Mouse (Mus musculus) G1E (cell line): Measurements from ENCODE around the gene C9orf72. TPM values are rescaled to one million over a fixed set of nuclear protein-coding genes. Genes with fewer than 3 reads are reported as not detected.
"Not testable (repeated sequence)": the region's sequence is repeated elsewhere in the genome, so short reads cannot be mapped to it uniquely, and the experiment has no call there.

ENCODE experiments used
- ATAC-seq: 2 replicates; pipeline ENCODE4 v1.8.0; 2016; ENCODE audit warnings: mild to moderate bottlenecking; ENCODE audit not compliant: insufficient number of reproducible peaks, poor library complexity, low FRiP score, severe bottlenecking; ENCODE audit errors: extremely low read depth
- DNase-seq: peaks from one replicate; pipeline ENCODE4 v3.0.0; 2012; ENCODE audit warnings: low spot score
- H3K27me3 ChIP-seq: 2 replicates; pipeline ENCODE4 v1.6.1; 2012; ENCODE audit warnings: mild to moderate bottlenecking, low read length, inconsistent platforms; ENCODE audit not compliant: insufficient read depth
- H3K36me3 ChIP-seq: replicated peaks from 2 replicates; pipeline ENCODE3; 2012; ENCODE audit warnings: mild to moderate bottlenecking, inconsistent platforms
- H3K4me1 ChIP-seq: 2 replicates; pipeline ENCODE4 v1.6.1; 2012; ENCODE audit warnings: low read depth, low read length, inconsistent platforms, mixed read lengths; ENCODE audit not compliant: insufficient read depth
- H3K4me3 ChIP-seq: 2 replicates; pipeline ENCODE4 v1.5.1; 2012; ENCODE audit warnings: low read depth, mild to moderate bottlenecking, inconsistent platforms, low read length, moderate library complexity, mixed read lengths
- H3K9me3 ChIP-seq: replicated peaks from 2 replicates; pipeline ENCODE4 v1.6.1; 2012; ENCODE audit warnings: inconsistent platforms
- CTCF ChIP-seq: IDR thresholded peaks from 2 replicates; pipeline ENCODE4 v1.5.1; 2012; ENCODE audit warnings: low read depth, low read length, inconsistent platforms, mixed read lengths
- GATA1 ChIP-seq: IDR thresholded peaks from 2 replicates; pipeline ENCODE4 v1.6.1; 2012; ENCODE audit warnings: borderline replicate concordance, low read length, inconsistent platforms, mixed read lengths
- GATA2 ChIP-seq: IDR thresholded peaks from 2 replicates; pipeline ENCODE4 v1.6.1; 2012; ENCODE audit warnings: low read depth, low read length, inconsistent platforms, borderline replicate concordance
- POLR2AphosphoS5 ChIP-seq: IDR thresholded peaks from 2 replicates; pipeline ENCODE4 v1.6.1; 2012; ENCODE audit warnings: low read depth, low read length, inconsistent platforms; ENCODE audit not compliant: insufficient replicate concordance
- TAL1 ChIP-seq: conservative IDR thresholded peaks from 2 replicates; pipeline ENCODE4 v1.6.1; 2012; ENCODE audit warnings: low read depth, low read length, inconsistent platforms, mixed read lengths
- polyA plus RNA-seq: library from polyadenylated mRNA; stranded (reverse); fragments of >175 nt; gene quantifications from 2 replicates; pipeline ENCODE4 v1.2.3, GENCODE M21; 2012
- total RNA-seq, 2 experiments: library from RNA; stranded (forward) in 1 of 2; stranded (reverse) in 1 of 2; fragments of 200-1000 nt in 1 of 2; fragments of >200 nt in 1 of 2; fragmentation: Nextera tagmentation in 1 of 2; gene quantifications; 2 replicates each; pipeline ENCODE4 v1.2.3; 2014 to 2017

C9orf72 gene
- 17.4 and 21.7 TPM in 2 replicates for total RNA-seq (2014; fragmentation: Nextera tagmentation)
- 13.6 and 17.5 TPM in 2 replicates for total RNA-seq (2017)
- 0.10 and 0.18 TPM in 2 replicates for polyA plus RNA-seq

DNA sequence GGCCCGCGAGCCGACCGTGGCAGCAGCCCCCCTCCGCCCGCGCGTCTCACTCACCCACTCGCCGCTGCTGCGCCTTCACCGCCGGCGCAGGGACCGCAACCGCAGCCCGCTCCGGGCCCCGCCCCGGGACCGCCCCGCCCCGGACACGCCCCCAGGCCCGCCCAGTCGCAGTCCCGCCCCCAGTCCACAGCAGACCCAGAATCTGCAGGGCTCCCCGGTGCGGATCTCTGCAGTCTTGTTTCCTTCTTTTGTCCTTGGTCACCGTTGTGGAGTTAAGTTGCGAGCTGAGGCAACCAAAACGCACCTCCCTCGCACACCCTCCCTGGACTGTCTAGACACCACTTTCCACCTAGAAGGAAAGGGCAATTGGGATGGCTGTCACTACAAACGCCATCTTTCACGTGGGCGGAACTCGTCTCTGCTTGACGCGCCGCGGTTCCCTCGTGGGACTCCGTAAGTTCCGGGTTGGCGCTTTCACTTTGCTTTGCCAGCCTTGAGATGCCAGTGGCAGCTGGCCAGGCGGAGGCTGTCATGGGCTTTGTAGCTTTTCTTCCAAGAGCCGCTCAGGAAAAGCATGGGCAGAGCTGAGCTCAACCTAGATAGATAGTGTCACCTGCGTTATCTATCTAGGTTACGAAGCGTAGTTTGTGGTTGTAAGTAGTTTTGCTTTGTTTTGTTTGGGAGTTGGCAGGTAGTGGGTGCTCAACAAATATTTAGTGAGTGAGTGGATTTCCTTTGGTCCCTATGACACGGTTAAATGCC lies at the start of gene C9orf72:
Gene C9orf72 (minus strand): TSS at position 442 of the 762 bp plus-strand sequence.
- DNase-seq (peak; percentile 69), ATAC-seq (peak; percentile 90)
- H3K4me1 ChIP-seq: peaks cover 25% of the 10 kb centered on the region
- no peak for TF ChIP-seq TAL1
- no peak for TF ChIP-seq CTCF
- TF ChIP-seq GATA2: no peak
- TF ChIP-seq POLR2AphosphoS5: no peak
- no peak for TF ChIP-seq GATA1
- H3K36me3 ChIP-seq: peaks cover 5% of the 10 kb centered on the region
- no peaks in the 10 kb centered on the region for H3K27me3 ChIP-seq
- H3K4me3 ChIP-seq: peak within 1 kb of the TSS; percentile 82
- H3K9me3 ChIP-seq: no peaks in the 10 kb centered on the region

DNA sequence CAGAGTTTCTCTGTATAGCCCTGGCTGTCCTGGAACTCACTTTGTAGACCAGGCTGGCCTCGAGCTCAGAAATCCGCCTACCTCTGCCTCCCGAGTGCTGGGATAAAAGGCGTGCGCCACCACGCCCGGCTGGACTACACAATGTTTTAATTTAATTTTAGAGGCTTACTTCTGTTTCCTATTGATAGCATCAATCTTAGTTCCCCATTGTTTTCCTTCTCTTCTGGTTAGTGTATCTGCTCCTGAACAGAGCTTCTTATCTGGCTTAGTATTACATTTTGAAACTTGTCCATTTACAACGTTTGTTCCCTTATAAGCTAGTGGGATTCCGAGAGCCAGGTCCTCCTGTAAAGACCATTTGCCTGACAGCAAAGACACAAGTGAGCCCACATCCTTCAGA lies 33.0 kb upstream of the C9orf72 start:
- DNase-seq (no peak), ATAC-seq (peak; percentile 54)
- Histone ChIP-seq H3K27me3 (no peaks in the 10 kb centered on the region), H3K9me3 (no peaks in the 10 kb centered on the region), H3K4me3 (no peak overlapping the region), H3K4me1 (no peaks in the 10 kb centered on the region), H3K36me3 (no peaks in the 10 kb centered on the region)
- TF ChIP-seq GATA1 (no peak), TAL1 (no peak), GATA2 (no peak), CTCF (no peak), POLR2AphosphoS5 (no peak)

DNA sequence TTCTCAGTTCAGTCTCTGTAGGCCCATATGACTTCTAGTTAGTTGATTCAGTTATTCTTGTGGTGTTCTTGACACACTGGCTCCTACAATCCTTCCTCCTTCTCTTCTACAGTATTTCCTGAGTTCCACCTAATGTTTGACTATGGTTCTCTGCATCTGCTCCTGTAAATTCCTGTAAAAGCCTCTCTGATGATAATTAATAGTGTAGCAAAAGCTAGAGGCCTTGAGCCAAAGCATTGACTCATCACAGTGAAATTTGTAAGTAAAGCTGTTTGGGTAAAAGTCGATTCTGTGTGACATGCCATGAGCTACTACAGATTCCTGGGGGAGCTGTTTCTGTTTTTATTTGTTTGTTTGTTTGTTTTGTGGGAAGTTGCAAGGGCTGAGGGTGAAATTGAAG lies 18.0 kb upstream of the C9orf72 start:
- Histone ChIP-seq H3K4me3 (no peak overlapping the region), H3K27me3 (peaks cover 6% of the 10 kb centered on the region; the same call in 1 of the 2 replicates), H3K4me1 (no peaks in the 10 kb centered on the region), H3K36me3 (no peaks in the 10 kb centered on the region), H3K9me3 (no peaks in the 10 kb centered on the region)
- DNase-seq: no peak
- no peak for ATAC-seq
- TF ChIP-seq CTCF (no peak), GATA1 (no peak), GATA2 (no peak), POLR2AphosphoS5 (no peak), TAL1 (no peak)

DNA sequence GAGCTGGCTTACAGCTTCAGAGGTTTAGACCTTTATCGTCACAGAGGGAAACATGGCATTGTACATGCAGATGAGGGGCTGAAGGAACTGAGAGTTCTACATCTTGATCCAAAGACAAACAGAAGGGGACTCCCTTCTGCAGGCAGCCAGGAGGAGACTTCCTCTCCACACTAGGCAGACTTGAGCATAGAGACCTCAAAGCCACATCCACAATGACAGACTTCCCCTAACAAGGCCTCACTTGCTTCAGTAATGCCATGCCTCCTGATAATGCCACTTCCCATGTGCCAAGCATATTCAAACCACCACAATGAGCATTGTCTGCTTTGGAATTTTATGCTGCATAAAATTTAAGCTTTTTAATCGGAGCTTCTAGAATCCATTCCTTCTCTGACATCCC lies 15.8 kb upstream of the C9orf72 start:
- Histone ChIP-seq H3K4me3 (no peak overlapping the region), H3K27me3 (peaks cover 2% of the 10 kb centered on the region; the same call in 1 of the 2 replicates), H3K36me3 (no peaks in the 10 kb centered on the region), H3K9me3 (no peaks in the 10 kb centered on the region), H3K4me1 (peaks cover 3% of the 10 kb centered on the region; the same call in 1 of the 2 replicates)
- no peak for ATAC-seq
- DNase-seq: no peak
- TF ChIP-seq POLR2AphosphoS5: no peak
- TF ChIP-seq GATA1: no peak
- TF ChIP-seq CTCF: no peak
- no peak for TF ChIP-seq TAL1
- no peak for TF ChIP-seq GATA2

DNA sequence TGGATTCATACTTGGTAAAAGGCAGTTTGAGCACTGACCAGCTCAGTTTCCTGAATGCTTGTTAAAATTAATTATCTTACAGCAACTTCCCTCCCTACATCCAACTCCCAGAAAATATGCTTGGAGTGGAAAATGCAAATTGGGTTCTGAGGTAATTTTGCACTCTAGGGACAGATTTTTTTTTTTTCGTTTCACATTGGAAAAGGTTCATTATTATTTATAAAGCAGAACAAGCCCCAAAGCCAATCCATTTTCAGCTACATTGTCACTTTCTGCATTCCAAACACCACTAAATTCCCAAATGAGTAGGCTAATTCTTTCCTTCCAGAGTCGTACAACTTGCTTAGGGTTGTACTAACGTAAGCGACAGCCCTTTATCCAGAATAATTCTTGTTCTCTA lies 12.7 kb upstream of the C9orf72 start:
- ATAC-seq: no peak
- no peaks in the 10 kb centered on the region for H3K36me3 ChIP-seq

DNA sequence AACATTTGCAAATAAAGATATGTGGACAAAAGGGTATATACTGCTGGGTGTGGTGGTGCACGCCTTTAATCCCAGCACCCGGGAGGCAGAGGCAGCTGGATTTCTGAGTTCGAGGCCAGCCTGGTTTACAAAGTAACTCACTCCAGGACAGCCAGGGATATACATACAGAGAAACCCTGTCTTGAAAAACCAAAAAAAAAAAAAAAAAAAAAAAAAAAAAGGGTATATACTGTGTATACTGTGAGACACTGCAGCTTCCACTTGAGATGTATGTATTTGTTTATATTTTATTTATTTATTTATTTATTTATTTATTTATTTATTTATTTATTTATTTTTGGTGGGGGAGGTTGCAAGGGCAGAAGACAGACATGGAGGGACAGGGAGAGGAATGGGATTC lies 12.3 kb upstream of the C9orf72 start:
- ATAC-seq, H3K27me3 ChIP-seq, DNase-seq, H3K9me3 ChIP-seq, H3K36me3 ChIP-seq, H3K4me1 ChIP-seq, H3K4me3 ChIP-seq: not testable (repeated sequence)

More for the DNA sequence above, 12.7 kb upstream of the C9orf72 start:
- Histone ChIP-seq H3K4me3 (no peak overlapping the region), H3K27me3 (peaks cover 6% of the 10 kb centered on the region; the same call in 1 of the 2 replicates), H3K9me3 (no peaks in the 10 kb centered on the region), H3K4me1 (peaks cover 7% of the 10 kb centered on the region; the same call in 1 of the 2 replicates)
- DNase-seq: no peak
- no peak for TF ChIP-seq POLR2AphosphoS5

DNA sequence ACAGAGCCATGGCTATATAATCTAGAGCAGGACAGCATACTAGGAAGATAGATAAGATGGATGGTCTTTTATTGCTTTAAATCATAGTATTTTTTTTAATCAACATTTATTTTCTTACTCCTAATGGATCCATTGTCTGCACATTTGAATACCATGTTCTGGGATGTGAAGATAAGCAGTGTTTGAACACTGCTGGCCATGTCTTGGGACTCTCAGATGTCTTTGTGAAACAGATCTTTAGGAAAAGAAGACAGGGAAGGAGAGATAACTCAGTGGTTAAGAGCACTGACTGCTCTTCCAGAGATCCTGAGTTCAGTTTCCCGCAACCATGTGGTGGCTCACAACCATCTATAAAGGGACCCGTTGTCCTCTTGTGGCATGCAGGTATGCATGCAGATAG lies 10.3 kb upstream of the C9orf72 start:
- Histone ChIP-seq H3K9me3 (no peaks in the 10 kb centered on the region), H3K4me3 (no peak overlapping the region), H3K27me3 (0 out of 2 replicates have a peak, but pooled peaks cover 4% of the 10 kb centered on the region), H3K4me1 (peaks cover 7% of the 10 kb centered on the region; the same call in 1 of the 2 replicates), H3K36me3 (no peaks in the 10 kb centered on the region)
- DNase-seq (no peak), ATAC-seq (no peak)
- TF ChIP-seq TAL1 (no peak), CTCF (no peak), POLR2AphosphoS5 (no peak), GATA2 (no peak), GATA1 (no peak)
